Mouse (Mus musculus): ENCODE results near the gene Klf8. TPM values are rescaled to one million over a fixed set of nuclear protein-coding genes. Genes with fewer than 3 reads are reported as not detected.
"Not testable (repeated sequence)": the region's sequence is repeated elsewhere in the genome, so short reads cannot be mapped to it uniquely, and the experiment has no call there.

Gene Klf8
- polyA plus RNA-seq, 1 experiment from 2014 or later: 1.7 TPM

GRCm38 (mm10) chrX:153311356-153311755 is 74.1 kb downstream of the Klf8 start:
- no peak overlapping the region for H3K4me2 ChIP-seq (ENCODE audit: low read depth, low read length)
- no peaks in the 10 kb centered on the region for H3K4me1 ChIP-seq (ENCODE audit: control insufficient read depth, insufficient read depth, low read length)
- H3K27me3 ChIP-seq (ENCODE audit: control insufficient read depth, insufficient read depth, low read length): no peaks in the 10 kb centered on the region
- ATAC-seq (replicated peaks; ENCODE audit: extremely low read depth, insufficient read depth, low FRiP score): no peak
- H3K36me3 ChIP-seq (ENCODE audit: control insufficient read depth, insufficient read depth): no peaks in the 10 kb centered on the region
- H3K27ac ChIP-seq (ENCODE audit: low read length): no peak overlapping the region
- H3K4me3 ChIP-seq (ENCODE audit: low read length): no peak overlapping the region
- WGBS: 81% methylated on average over 4 of the region's 4 CpGs
- H3K9ac ChIP-seq (ENCODE audit: low read length): no peak overlapping the region
- H3K9me3 ChIP-seq (replicated peaks; ENCODE audit: control insufficient read depth, low read length): no peaks in the 10 kb centered on the region

- Histone ChIP-seq H3K27ac (ENCODE audit: low read length) (no peak overlapping the region), H3K9me3 (replicated peaks; ENCODE audit: control insufficient read depth, low read length) (no peaks in the 10 kb centered on the region), H3K4me1 (ENCODE audit: control insufficient read depth, insufficient read depth, low read length) (no peaks in the 10 kb centered on the region), H3K36me3 (ENCODE audit: control insufficient read depth, insufficient read depth) (no peaks in the 10 kb centered on the region), H3K27me3 (ENCODE audit: control insufficient read depth, insufficient read depth, low read length) (no peaks in the 10 kb centered on the region), H3K4me2 (ENCODE audit: low read depth, low read length) (no peak overlapping the region), H3K9ac (ENCODE audit: low read length) (no peak overlapping the region), H3K4me3 (ENCODE audit: low read length) (no peak overlapping the region)
- 52% methylated on average over 3 of the region's 3 CpGs for WGBS
- no peak for ATAC-seq (replicated peaks; ENCODE audit: extremely low read depth, insufficient read depth, low FRiP score)
These were observed 85.8 kb downstream of the Klf8 start for GRCm38 (mm10) chrX:153323105-153323504.

GRCm38 (mm10) chrX:153334140-153334539 is 96.9 kb downstream of the Klf8 start:
- H3K27me3 ChIP-seq (ENCODE audit: control insufficient read depth, insufficient read depth, low read length); H3K36me3 ChIP-seq (ENCODE audit: control insufficient read depth, insufficient read depth); ATAC-seq (replicated peaks; ENCODE audit: extremely low read depth, insufficient read depth, low FRiP score); H3K4me3 ChIP-seq (ENCODE audit: low read length); H3K27ac ChIP-seq (ENCODE audit: low read length); H3K9me3 ChIP-seq (replicated peaks; ENCODE audit: control insufficient read depth, low read length); H3K9ac ChIP-seq (ENCODE audit: low read length); H3K4me2 ChIP-seq (ENCODE audit: low read depth, low read length); H3K4me1 ChIP-seq (ENCODE audit: control insufficient read depth, insufficient read depth, low read length): not testable (repeated sequence)
- 60% methylated on average over 3 of the region's 3 CpGs for WGBS

GRCm38 (mm10) chrX:153359331-153360215 is 122.3 kb downstream of the Klf8 start:
- Histone ChIP-seq H3K9me3 (replicated peaks; ENCODE audit: control insufficient read depth, low read length) (no peaks in the 10 kb centered on the region), H3K4me1 (ENCODE audit: control insufficient read depth, insufficient read depth, low read length) (peaks cover 3% of the 10 kb centered on the region; the same call in 1 of the 2 replicates), H3K4me3 (ENCODE audit: low read length) (peak overlapping the region; percentile 53), H3K27me3 (ENCODE audit: control insufficient read depth, insufficient read depth, low read length) (peaks cover 2% of the 10 kb centered on the region; the same call in 1 of the 2 replicates), H3K4me2 (ENCODE audit: low read depth, low read length) (peak overlapping the region; percentile 70), H3K27ac (ENCODE audit: low read length) (peak overlapping the region; percentile 6), H3K9ac (ENCODE audit: low read length) (peak overlapping the region; percentile 14), H3K36me3 (ENCODE audit: control insufficient read depth, insufficient read depth) (no peaks in the 10 kb centered on the region)
- ATAC-seq (replicated peaks; ENCODE audit: extremely low read depth, insufficient read depth, low FRiP score): peak; percentile 82
- WGBS: 13% methylated on average over 41 of the region's 43 CpGs

GRCm38 (mm10) chrX:153360216-153360590 is 122.9 kb downstream of the Klf8 start:
- Histone ChIP-seq H3K27ac (ENCODE audit: low read length) (peak overlapping the region; percentile 6), H3K36me3 (ENCODE audit: control insufficient read depth, insufficient read depth) (no peaks in the 10 kb centered on the region), H3K4me3 (ENCODE audit: low read length) (peak overlapping the region; percentile 53), H3K4me1 (ENCODE audit: control insufficient read depth, insufficient read depth, low read length) (peaks cover 3% of the 10 kb centered on the region; the same call in 1 of the 2 replicates), H3K27me3 (ENCODE audit: control insufficient read depth, insufficient read depth, low read length) (peaks cover 2% of the 10 kb centered on the region; the same call in 1 of the 2 replicates), H3K4me2 (ENCODE audit: low read depth, low read length) (peak overlapping the region; percentile 70), H3K9ac (ENCODE audit: low read length) (peak overlapping the region; percentile 14), H3K9me3 (replicated peaks; ENCODE audit: control insufficient read depth, low read length) (no peaks in the 10 kb centered on the region)
- WGBS: 5% methylated on average over 15 of the region's 15 CpGs
- no peak for ATAC-seq (replicated peaks; ENCODE audit: extremely low read depth, insufficient read depth, low FRiP score)

- WGBS: 23% methylated on average over 8 of the region's 9 CpGs
- Histone ChIP-seq H3K4me1 (ENCODE audit: control insufficient read depth, insufficient read depth, low read length) (peaks cover 3% of the 10 kb centered on the region; the same call in 1 of the 2 replicates), H3K4me2 (ENCODE audit: low read depth, low read length) (peak overlapping the region; percentile 70), H3K27me3 (ENCODE audit: control insufficient read depth, insufficient read depth, low read length) (peaks cover 2% of the 10 kb centered on the region; the same call in 1 of the 2 replicates), H3K27ac (ENCODE audit: low read length) (no peak overlapping the region), H3K36me3 (ENCODE audit: control insufficient read depth, insufficient read depth) (no peaks in the 10 kb centered on the region), H3K9ac (ENCODE audit: low read length) (peak overlapping the region; percentile 14; the same call in 1 of the 2 replicates), H3K4me3 (ENCODE audit: low read length) (peak overlapping the region; percentile 53), H3K9me3 (replicated peaks; ENCODE audit: control insufficient read depth, low read length) (no peaks in the 10 kb centered on the region)
- no peak for ATAC-seq (replicated peaks; ENCODE audit: extremely low read depth, insufficient read depth, low FRiP score)
These were observed 123.5 kb downstream of the Klf8 start for GRCm38 (mm10) chrX:153360666-153361269.

- H3K27ac ChIP-seq (ENCODE audit: low read length): no peak overlapping the region
- no peaks in the 10 kb centered on the region for H3K36me3 ChIP-seq (ENCODE audit: control insufficient read depth, insufficient read depth)
- no peak overlapping the region for H3K4me3 ChIP-seq (ENCODE audit: low read length)
- 32% methylated on average over 5 of the region's 5 CpGs for WGBS
- H3K4me2 ChIP-seq (ENCODE audit: low read depth, low read length): no peak overlapping the region
- no peak for ATAC-seq (replicated peaks; ENCODE audit: extremely low read depth, insufficient read depth, low FRiP score)
- H3K9ac ChIP-seq (ENCODE audit: low read length): no peak overlapping the region
- H3K9me3 ChIP-seq (replicated peaks; ENCODE audit: control insufficient read depth, low read length): no peaks in the 10 kb centered on the region
- H3K4me1 ChIP-seq (ENCODE audit: control insufficient read depth, insufficient read depth, low read length): no peaks in the 10 kb centered on the region
- H3K27me3 ChIP-seq (ENCODE audit: control insufficient read depth, insufficient read depth, low read length): no peaks in the 10 kb centered on the region
These were observed 129.5 kb downstream of the Klf8 start for GRCm38 (mm10) chrX:153366754-153367153.

GRCm38 (mm10) chrX:153369780-153370179 is 132.5 kb downstream of the Klf8 start:
- no peaks in the 10 kb centered on the region for H3K27me3 ChIP-seq (ENCODE audit: control insufficient read depth, insufficient read depth, low read length)
- 31% methylated on average over 8 of the region's 8 CpGs for WGBS
- no peak overlapping the region for H3K27ac ChIP-seq (ENCODE audit: low read length)
- H3K9me3 ChIP-seq (replicated peaks; ENCODE audit: control insufficient read depth, low read length): no peaks in the 10 kb centered on the region
- no peak overlapping the region for H3K4me2 ChIP-seq (ENCODE audit: low read depth, low read length)
- H3K9ac ChIP-seq (ENCODE audit: low read length): no peak overlapping the region
- H3K36me3 ChIP-seq (ENCODE audit: control insufficient read depth, insufficient read depth): no peaks in the 10 kb centered on the region
- H3K4me3 ChIP-seq (ENCODE audit: low read length): no peak overlapping the region
- H3K4me1 ChIP-seq (ENCODE audit: control insufficient read depth, insufficient read depth, low read length): no peaks in the 10 kb centered on the region
- no peak for ATAC-seq (replicated peaks; ENCODE audit: extremely low read depth, insufficient read depth, low FRiP score)

- ATAC-seq (replicated peaks; ENCODE audit: extremely low read depth, insufficient read depth, low FRiP score): no peak
- WGBS: 76% methylated on average over 3 of the region's 3 CpGs
- H3K4me1 ChIP-seq (ENCODE audit: control insufficient read depth, insufficient read depth, low read length): no peaks in the 10 kb centered on the region
These were observed 137.8 kb downstream of the Klf8 start for GRCm38 (mm10) chrX:153375105-153375504.

More at GRCm38 (mm10) chrX:153375105-153375504, 137.8 kb downstream of the Klf8 start:
- no peaks in the 10 kb centered on the region for H3K9me3 ChIP-seq (replicated peaks; ENCODE audit: control insufficient read depth, low read length)
- no peak overlapping the region for H3K4me3 ChIP-seq (ENCODE audit: low read length)
- no peak overlapping the region for H3K4me2 ChIP-seq (ENCODE audit: low read depth, low read length)
- H3K9ac ChIP-seq (ENCODE audit: low read length): no peak overlapping the region
- H3K27ac ChIP-seq (ENCODE audit: low read length): no peak overlapping the region
- H3K36me3 ChIP-seq (ENCODE audit: control insufficient read depth, insufficient read depth): no peaks in the 10 kb centered on the region
- H3K27me3 ChIP-seq (ENCODE audit: control insufficient read depth, insufficient read depth, low read length): no peaks in the 10 kb centered on the region
